Mouse (Mus musculus): ENCODE data around the gene Vdac2.

The Vdac2 gene

DNA sequence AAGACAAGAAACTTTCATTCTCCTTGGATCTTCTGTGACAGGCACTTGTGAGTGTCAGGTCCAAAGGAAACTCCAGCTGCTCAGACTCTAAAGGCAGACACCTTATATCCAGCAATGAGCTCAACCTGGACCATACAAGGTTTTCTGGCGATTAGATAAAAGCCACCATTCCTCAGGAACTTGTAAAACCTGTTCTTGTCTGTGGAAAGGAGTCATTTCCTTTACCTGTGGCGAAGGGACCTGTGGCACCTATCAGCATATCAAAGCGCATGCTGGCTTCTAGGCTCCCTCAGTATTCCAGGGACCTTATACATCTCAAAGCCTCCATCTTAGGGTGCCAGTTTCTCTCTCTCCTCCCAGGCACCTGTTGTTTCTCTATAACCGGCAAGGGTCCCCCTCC lies 7.6 kb upstream of the Vdac2 start:
- no peak for DNase-seq (ENCODE audit: low read depth)

DNA sequence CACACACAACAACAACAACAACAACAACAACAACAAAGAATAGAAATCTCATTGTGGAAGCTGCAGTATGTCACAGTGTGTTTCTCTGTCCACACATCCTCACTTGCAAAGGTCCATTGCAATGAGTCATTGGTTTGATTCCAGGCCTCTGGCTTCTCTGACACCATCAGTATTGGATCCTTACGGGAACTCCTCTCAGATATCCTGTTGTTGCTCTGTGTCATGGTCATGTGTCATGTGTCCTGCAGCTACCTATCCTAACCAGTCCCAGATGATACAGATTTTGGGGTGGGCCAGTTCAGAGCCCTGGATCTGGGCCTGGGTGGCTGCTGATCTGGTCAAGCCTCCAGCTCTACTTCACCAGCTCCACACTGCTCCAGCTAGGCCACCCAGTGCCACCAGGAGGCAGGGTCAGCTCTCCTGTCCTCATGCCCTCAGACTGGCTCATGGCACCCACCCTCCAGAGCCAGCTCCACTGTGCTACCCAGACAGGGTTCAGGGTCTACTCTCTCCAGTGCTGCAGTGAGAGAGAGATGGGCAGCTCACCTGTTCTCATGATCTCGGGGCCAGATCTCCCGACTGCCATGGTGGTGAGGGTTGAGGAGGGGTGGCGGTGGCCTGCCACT lies 4.0 kb upstream of the Vdac2 start:
- DNase-seq (ENCODE audit: low read depth), result no peak

DNA sequence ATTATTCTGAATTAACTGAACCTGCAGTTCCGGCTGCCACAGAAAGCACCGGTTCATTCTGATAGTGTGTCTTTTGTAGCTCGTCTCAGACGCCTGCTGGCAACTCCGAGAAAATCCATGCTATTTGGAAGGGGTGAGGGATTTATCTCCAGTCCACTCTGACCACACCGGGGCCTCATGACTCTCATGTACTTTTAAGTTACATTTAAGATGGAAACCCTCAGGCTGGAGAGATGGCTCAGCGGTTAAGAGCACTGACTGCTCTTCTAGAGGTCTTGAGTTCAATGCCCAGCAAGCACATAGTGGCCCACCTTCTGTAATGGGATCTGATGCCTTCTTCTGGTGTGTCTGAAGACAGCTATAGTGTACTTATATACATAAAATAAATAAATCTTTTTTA lies 2.7 kb upstream of the Vdac2 start:
- no peak for DNase-seq (ENCODE audit: low read depth)

DNA sequence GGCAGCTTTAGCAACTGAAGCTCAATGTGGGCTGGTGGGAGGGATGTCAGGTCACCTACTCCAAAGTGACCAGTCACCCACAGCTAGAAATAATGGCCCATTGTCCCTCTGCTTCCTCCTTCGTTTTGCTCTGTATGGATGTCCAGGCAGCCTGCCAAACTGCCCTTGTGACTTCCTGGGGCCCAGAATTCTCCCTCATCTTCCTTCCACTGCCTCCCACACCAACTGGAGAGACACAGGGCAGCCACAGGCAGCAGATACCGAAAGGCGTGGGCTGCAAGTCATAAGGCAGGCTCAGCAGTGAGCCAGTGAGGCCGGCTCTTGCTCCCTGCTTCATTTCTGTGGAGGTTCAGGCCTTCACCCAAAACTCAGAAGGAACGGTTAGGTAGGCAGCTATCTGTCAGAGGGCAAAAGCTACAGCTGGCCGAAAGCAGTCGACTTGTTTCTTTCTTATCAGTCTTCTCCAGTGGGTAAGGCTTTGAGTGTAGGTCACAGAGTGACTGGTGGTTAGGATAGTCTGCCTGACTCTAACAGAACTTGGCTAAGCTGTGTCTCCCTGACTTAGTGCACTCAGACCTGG lies 2.2 kb upstream of the Vdac2 start:
- DNase-seq (ENCODE audit: low read depth), result no peak

DNA sequence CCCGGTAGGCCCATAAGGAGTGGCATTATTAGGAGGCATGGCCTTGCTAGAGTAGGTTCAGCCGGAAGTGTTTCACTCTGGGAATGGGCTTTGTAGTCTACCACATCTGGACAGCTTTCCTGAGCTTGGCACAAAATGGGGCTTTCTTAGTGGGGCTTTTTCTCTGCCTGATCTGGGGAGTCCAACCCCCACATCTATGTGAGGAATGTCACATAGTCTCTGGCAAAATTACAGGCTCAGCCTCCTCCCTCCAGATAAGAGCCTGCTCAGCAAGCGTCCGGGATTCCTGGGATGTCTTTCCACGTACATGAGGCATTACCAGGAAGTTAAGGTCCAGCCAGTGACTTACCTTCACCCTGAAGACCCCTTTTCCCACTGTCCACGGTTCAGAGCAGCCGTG lies 1.1 kb upstream of the Vdac2 start:
- no peak for DNase-seq (ENCODE audit: low read depth)

DNA sequence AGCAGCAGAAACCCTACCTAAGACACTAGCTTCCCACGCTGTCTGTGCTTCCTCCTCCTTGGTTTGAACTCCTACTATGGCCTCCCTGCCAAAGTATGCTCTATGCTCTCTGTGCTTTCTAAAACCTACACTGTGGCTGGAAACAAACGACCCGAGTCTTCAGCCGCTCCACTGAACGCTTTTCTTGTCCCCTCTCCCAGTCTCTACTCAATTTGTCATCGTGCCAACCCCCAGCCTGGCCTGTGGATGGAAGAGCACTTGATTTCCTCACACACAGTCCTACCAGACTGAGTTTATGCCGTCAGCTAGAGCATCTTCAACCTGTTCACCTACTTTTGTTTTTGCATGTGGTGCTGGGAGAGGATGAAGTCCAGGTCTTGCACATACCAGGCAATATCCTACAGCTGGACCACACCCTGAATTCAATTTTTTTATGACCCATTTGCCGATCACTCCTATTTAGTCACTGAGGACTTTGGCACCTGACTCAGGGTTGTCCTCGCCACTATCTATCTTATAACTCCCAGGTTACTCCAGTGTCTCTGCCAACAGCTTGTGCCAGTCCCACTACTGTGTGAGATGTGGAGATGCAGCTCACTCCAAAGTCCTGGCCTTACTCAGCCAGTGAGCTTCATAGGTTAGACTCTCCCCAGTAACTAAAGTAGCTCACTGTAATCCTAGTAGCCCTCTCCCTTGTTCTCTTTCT lies 901 bp downstream of the Vdac2 start:
- DNase-seq (ENCODE audit: low read depth), result no peak

DNA sequence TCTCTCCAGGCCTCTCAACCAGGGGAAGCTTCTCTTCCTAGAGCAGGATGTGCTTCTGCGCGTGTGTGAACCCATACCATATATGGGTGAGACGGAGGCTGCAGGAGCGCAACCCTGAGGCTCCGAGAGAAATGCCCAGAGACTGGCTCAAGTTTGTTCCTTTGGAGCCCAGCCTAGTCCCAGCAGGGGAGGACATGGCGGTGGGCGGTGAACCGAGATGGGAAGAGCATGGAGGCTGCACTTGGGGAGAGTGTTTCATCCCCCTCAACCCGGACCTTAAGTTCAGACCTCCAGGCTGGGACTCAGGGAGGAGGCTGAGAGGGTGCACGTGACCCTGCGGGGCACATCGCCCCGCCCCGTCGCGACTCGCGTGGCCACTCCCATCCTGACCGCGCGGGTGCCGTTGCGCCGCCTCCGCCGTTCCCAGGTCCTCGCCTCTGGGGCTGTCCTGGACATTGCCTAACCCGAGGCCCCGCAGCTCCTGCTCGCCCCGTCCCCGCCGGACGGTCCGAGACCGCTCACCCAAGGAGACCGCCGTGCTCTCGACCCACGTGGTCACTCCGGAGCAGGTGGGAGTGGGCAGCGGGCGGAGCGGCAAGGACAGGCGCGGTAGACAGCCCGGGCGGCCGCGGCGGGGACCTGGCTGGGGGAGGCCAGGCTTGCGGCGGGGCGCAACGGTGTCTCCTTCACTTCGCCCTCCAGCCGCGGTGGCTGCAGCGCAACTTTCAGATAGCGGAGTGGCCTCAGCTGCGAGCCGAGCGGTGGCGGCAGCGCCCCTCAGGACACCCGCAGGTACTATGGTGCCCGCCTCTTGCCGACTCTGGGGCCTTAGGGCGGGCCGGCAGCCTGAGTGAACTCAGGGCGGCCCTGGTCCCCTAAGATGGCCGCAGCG lies 6.1 kb downstream of the Vdac2 start:
- peak; percentile 87 for DNase-seq (ENCODE audit: low read depth)

DNA sequence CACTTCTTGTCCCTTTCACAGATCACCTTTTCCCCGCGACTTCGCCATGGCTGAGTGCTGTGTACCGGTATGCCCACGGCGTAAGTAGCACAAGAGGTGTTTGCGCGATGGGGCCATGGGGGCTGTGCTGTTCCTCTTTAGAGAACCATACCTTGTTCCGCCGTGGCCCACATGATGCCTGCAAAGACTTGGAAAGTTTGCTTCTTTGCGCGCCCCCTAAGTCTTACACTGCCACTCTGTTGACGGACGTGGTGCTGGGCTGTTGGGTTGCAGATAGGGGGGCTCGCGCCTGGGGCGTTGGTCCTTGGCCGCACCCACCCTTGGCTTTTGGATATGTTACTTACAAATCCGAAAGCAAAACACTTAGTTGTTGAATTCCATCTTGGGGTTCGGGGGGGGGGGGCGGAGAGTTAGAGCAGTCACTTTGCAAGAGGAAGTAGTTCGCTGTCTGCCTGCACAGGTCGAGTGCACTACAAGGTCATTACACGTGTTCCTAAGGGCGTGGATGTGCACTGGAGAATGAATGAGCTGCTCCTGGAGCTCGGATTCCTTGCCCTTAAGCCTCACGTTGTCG lies 6.9 kb downstream of the Vdac2 start:
- DNase-seq (ENCODE audit: low read depth), result no peak

DNA sequence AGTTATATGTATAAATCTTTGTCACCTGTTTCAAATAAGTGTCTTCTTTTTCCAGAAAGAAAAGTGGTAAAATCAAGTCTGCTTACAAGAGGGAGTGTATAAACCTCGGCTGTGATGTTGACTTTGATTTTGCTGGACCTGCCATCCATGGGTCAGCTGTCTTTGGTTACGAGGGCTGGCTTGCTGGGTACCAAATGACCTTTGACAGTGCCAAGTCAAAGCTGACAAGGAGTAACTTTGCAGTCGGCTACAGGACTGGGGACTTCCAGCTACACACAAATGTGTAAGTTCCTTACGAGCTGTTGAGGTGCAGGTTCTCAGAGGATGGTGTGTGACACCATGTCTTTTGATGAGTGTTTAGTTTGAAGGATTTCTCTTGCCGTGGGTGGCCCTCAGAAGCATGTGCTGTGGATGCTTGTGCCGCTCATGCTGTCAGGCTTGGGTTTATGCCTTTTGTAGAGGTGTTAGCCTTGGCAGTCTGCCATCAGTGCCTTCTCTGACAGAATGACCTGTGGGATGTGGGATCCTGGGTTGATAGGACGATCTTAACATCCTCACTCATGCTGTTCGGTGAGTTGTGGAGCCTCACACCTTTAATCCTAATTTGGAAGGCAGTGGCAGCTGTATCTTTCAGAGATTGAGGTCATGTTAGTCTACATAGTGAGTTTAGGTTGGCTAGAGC lies 13.4 kb downstream of the Vdac2 start:
- DNase-seq (ENCODE audit: low read depth), result no peak

DNA sequence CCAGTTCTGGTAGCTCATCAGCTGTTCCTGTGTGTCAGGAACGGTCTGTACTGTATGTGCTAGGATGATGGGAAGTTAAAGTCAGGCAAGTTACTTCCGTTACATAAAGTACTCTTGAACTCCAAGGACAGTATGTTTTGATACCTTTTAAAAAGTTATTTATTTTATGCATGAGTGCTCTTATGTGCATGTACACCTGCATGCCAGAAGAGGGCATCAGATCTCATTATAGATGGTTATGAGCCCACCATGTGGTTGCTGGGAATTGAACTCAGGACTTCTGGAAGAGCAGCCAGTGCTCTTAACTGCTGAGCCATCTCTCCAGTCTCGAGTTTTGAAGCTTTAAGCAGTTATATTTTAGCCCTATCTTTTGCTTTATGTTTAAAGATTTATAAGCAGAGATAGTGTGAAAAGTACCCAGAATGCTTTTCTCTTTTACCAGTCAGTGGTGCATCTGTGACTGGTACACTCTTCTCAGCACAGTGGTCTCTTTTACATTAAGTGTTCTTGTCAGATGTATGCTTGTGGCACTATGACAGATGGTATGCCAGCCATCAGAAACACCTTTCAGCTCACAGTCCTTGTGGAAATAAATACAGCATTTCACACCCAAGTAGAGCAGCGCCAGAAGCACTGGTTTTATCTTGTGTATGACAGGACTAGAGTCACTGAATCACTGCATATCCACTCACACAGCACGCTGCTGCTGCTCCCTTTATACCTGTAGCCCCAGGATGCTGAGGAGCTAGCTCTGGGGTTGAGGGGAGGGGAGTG lies 17.0 kb downstream of the Vdac2 start:
- no peak for DNase-seq (ENCODE audit: low read depth)

DNA sequence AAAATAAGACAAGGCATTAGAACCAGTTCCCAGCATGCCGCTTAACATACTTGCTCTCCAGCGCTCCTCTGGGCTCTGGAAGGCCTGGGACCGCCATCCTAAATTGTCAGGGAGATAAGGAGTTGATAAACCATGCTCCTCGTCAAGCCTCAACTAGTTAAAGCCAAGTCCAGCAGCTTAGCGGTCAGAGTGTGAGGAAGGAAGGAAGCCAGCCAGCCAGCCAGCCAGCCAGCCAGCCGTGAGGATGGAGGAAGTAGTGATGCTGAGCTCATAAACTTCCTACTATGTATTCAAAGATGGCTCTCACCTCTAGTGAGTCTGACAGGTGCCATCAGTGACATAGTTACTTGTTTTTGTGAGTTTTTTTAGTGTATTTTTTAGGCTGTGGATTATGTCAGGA lies 18.2 kb downstream of the Vdac2 start:
- DNase-seq (ENCODE audit: low read depth), result no peak

DNA sequence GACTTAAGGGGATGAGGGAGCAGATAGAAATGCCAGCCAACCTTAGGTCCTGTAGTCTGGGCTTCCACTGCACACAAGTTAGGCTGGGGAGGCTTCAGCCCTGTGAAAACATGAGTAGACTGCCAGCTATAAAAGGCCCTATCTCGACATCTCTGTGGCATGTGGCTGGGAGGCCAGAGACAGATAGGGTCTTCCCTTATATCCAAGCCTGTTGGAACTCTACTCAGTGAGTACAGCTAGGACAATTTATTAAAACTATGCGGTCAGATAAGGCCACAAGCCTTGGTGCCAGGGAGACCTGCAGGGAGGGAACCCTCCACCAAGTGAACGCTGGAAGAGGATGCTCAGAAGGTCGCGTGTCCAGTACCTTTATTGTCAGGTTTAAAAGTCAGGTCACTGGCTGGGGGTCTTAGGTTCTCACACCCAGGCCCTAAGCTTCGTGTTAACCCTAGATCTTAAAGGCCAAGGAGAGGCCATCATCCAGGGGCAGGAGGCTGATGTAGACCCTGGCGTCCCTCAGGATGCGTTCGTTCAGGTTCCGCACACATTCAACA lies 21.9 kb downstream of the Vdac2 start:
- no peak for DNase-seq (ENCODE audit: low read depth)

DNA sequence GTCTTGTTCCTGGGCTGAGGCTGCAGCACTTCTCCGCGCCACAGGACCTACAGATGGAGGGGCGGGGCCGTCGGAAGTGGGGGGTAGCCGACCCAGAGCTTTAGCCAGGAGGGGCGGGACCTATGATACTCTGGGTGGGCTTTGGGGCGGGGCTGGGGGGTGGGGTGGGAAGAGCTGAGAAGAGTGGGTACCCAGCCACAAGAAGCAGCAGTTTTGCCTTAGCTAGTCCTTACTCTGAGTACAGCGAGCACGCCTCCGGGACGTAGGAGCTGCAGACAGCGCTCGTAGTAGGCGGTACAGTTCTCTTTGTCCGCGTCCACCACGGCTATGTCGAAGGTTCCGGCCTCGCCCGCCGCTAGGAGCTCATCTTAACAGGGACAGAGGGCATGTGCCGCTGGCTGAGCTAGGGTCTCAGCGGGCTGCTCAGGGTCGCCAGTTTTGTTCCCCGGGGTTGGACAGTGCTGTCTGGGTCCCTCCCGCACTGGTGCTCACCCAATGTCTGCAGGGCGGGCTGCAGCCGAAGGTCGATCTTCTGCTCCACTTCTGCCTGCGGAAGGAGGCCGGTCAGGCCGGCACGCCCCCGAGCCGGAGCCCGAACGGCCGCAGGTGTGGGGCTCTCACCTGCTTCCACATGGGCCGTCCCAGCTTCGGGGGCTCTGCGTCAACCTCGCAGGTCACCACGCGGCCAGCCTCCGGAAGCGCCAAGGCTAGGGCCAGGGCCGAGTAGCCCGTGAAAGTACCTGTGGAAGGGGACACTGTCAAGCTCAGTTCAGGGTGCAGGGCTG lies 22.5 kb downstream of the Vdac2 start:
- no peak for DNase-seq (ENCODE audit: low read depth)

DNA sequence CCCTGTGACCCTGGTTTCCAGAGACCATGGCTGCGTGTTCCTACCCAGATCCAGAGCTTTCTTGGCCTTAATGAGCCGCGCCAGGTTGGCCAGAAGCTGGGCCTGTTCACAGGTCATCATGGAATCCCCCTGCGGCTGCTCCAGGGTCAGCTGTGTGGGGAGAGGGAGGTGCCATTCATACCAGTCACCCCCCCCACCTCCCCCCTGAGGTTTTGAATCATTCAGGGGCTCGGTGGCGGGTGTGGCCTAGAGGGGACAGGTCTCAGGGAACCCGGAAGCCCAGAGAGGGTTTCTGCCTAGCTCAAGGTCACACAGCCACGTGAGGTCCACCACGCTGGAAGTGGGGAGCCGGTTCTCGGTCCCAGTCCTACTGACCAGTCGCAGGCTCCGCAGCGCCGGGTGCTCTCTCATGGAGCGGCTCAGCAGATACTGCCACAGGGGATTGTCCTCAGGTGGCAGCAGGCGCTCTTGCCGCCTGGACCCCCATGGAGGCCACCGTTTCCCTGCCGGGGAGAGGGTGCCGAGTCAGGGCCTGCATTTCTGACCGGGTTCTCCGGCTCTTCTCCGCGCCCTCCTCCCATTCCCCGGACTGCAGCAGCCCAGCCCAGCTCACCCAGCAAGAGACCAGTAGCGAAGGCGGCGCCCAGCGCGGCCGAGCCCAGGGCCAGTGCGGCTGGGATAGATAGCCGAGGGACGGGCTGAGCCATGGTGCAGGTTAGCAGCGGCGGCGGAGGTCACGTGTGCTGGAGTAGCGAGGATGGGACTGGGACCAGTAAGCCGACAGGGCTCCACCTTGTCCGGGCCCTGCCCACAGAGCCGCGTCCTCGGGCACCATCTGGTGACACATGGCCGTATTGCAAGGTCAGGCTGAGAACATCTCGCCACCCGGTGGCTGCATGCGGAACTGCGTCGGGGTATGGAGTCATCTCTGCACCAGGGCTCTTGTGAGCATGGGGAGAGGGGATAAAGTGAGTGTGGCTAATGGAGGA lies 23.4 kb downstream of the Vdac2 start, which contains the start of gene Comtd1:
TSS of gene Comtd1 (minus strand) at position 812 of the 989 bp plus-strand sequence.
- DNase-seq (ENCODE audit: low read depth), result peak; percentile 91

DNA sequence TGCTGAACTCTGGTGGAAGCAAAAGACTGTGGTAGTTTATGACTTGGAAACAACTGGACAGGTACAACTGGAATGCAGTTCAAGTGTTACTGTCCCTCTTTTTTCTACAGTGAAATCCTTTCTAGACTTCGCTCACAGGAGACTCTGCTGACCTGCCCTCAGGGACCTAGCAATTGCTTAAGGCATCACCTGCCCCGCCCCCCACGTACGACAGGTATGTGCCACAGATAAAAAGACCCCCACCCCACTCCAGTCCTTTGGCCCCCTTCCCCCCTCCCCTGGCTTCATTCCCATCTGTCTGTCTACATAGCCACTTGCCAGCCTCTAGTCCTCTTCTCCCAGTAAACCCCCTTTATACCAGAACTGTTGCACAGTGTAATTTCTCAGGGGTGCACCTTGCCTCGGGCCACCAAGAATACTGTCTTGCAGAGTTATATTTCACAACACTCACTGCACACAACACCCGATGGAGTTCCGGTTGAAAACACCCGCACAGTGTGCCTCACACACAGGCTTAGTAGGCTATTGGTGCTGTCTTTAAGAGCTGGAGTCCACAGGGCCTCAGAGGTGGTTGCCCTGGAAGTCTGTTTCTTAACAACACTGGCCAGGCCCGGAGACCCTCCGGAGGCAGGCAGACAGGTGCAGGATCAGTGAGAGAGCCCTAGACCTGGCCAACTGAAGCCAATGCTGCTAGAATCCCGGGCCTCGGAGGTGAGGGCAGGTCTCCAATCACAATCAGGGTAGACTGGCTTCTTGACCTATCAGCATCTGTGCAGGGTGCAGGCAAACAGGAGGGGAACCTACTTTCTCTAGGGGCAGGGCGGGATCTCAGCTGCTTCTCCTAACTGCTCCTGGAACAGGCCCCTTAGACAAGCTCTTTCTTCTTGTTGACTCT lies 24.7 kb downstream of the Vdac2 start:
- DNase-seq (ENCODE audit: low read depth), result no peak

DNA sequence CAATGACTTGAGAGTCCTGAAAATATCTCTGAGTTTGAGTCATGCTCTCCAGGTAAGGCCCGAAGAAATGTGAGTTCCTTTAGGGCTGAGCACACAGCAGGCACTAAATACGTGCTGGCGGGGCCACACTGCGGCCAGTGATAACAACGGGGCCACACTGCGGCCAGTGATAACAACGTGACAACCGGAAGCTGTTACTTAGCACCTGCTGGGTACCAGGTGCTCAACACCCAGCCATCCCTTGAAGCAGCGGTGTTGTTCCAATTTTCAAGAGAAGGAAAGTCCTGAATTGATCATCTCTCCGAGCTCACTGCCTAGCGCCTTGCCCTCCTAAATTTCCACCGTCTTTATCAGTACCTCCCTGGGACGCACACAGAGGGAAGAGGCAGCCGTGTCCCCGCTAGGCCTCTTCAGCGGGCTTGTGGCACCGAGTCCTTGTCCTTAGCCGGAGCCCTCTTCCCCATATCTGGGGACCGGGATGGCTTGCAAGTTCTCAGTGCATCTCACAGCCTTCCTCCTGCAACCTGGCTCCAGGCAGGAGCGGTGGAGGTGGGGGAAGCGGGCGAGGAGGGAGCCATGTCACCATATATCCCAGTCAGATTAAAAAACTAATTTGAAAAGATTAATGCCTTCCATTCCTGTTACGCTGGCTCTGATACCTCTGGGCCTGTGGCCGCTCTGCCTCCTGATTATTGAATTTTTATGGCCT lies 25.5 kb downstream of the Vdac2 start:
- no peak for DNase-seq (ENCODE audit: low read depth)

Measured in c-Kit-positive CD71-negative TER-119-negative erythroid progenitor cells, embryonic 14.5 days (primary cell).